Mouse (Mus musculus) limb, embryonic 14.5 days (tissue): ENCODE data around the gene Nudt17. TPM values are rescaled to one million over a fixed set of nuclear protein-coding genes. Genes with fewer than 3 reads are reported as not detected.
A peak's percentile ranks its signal among the peaks of the same experiment; 100 is the strongest.

Experiments
- ATAC-seq: fragments of 200-750 bp; cut with Nextera tagmentation; 2 replicates; pipeline ENCODE4 v1.8.0; 2017; ENCODE audit warnings: low read depth, moderate number of reproducible peaks, moderate TSS enrichment; ENCODE audit not compliant: low FRiP score
- DNase-seq: peaks from one replicate; pipeline ENCODE4 v3.0.0-alpha.2; 2015; ENCODE audit warnings: low spot score
- H3K27ac ChIP-seq: fragments of 300-500 bp; sonication (generic); replicated peaks from 2 replicates; pipeline ENCODE4 v1.5.1; 2014; ENCODE audit warnings: low read depth, mild to moderate bottlenecking, low read length, moderate library complexity, mixed read lengths
- H3K27me3 ChIP-seq: fragments of 300-500 bp; sonication (generic); 2 replicates; pipeline ENCODE4 v1.6.1; 2014; ENCODE audit warnings: low read length, mixed read lengths; ENCODE audit not compliant: control insufficient read depth, insufficient read depth
- H3K36me3 ChIP-seq: fragments of 300-500 bp; sonication (generic); 2 replicates; pipeline ENCODE4 v1.6.1; 2014; ENCODE audit warnings: mild to moderate bottlenecking, low read length, moderate library complexity, mixed read lengths; ENCODE audit not compliant: control insufficient read depth, insufficient read depth
- H3K4me1 ChIP-seq: fragments of 300-500 bp; sonication (generic); 2 replicates; pipeline ENCODE4 v1.6.1; 2014; ENCODE audit warnings: antibody characterized with exemption, low read length, mixed read lengths; ENCODE audit not compliant: control insufficient read depth, insufficient read depth
- H3K4me2 ChIP-seq: fragments of 300-500 bp; sonication (generic); replicated peaks from 2 replicates; pipeline ENCODE4 v1.6.1; 2014; ENCODE audit warnings: low read depth, mild to moderate bottlenecking, low read length, moderate library complexity; ENCODE audit not compliant: severe bottlenecking
- H3K4me3 ChIP-seq: fragments of 300-500 bp; sonication (generic); replicated peaks from 2 replicates; pipeline ENCODE4 v1.5.1; 2014; ENCODE audit warnings: low read length
- H3K9ac ChIP-seq: fragments of 300-500 bp; sonication (generic); 2 replicates; pipeline ENCODE4 v1.6.1; 2014; ENCODE audit warnings: mild to moderate bottlenecking, low read depth, low read length, moderate library complexity; ENCODE audit not compliant: severe bottlenecking
- H3K9me3 ChIP-seq: fragments of 300-500 bp; sonication (generic); 2 replicates; pipeline ENCODE4 v1.6.1; 2016; ENCODE audit warnings: low read length; ENCODE audit not compliant: control insufficient read depth
- POLR2A ChIP-seq: fragments of 200-500 bp; IDR thresholded peaks from 2 replicates; pipeline ENCODE4 v1.8.0; 2012; ENCODE audit warnings: inconsistent platforms, mild to moderate bottlenecking, moderate library complexity, borderline replicate concordance; ENCODE audit not compliant: insufficient read depth, insufficient read length; ENCODE audit errors: extremely low read depth
- WGBS: fragments of 180-500 bp; shearing (Covaris S2); extraction: QIAGEN DNeasy Blood & Tissue Kit; methylation state at CpG from one replicate; pipeline ENCODE4 v1.1.7; 2014; 5-methylcytosine and 5-hydroxymethylcytosine counted together
- polyA plus RNA-seq, 2 experiments: library from polyadenylated mRNA; depleted of rRNA in 1 of 2; stranded (reverse) in 1 of 2; unstranded in 1 of 2; fragments of >200 nt; fragmentation: Nextera tagmentation in 1 of 2; extraction: Ambion mirVana in 1 of 2; gene quantifications; 2 replicates each; pipeline versions ENCODE4 v1.2.1 to v1.2.3; 2012 to 2014

Nudt17 gene
- polyA plus RNA-seq, 2 experiments, result 8.3 to 13.5 TPM

- DNase-seq, result peak; percentile 15
- H3K36me3 ChIP-seq, result 0 out of 2 replicates have a peak, but pooled peaks cover 3% of the 10 kb centered on the region
- no peak overlapping the region for H3K4me2 ChIP-seq
- H3K4me1 ChIP-seq, result peaks cover 11% of the 10 kb centered on the region
- no peak for TF ChIP-seq POLR2A
- no peak overlapping the region; the same call in 1 of the 2 replicates for H3K9ac ChIP-seq
- ATAC-seq, result no peak
- H3K27me3 ChIP-seq, result no peaks in the 10 kb centered on the region
- H3K9me3 ChIP-seq, result no peaks in the 10 kb centered on the region
- no peak overlapping the region for H3K27ac ChIP-seq
- H3K4me3 ChIP-seq, result no peak overlapping the region
- WGBS, result 45% methylated on average over 3 of the region's 3 CpGs
Observed at GRCm38 (mm10) chr3:96729403-96729784, 21.0 kb upstream of the Nudt17 start.

GRCm38 (mm10) chr3:96728634-96729402 is 20.5 kb upstream of the Nudt17 start:
- DNase-seq (no peak), ATAC-seq (no peak)
- Histone ChIP-seq H3K27me3 (no peaks in the 10 kb centered on the region), H3K9me3 (no peaks in the 10 kb centered on the region), H3K36me3 (peaks cover 8% of the 10 kb centered on the region; the same call in 1 of the 2 replicates), H3K4me2 (peak overlapping the region; percentile 63), H3K9ac (peak overlapping the region; percentile 77), H3K4me3 (peak overlapping the region; percentile 74), H3K27ac (peak overlapping the region; percentile 65; the same call in 1 of the 2 replicates), H3K4me1 (peaks cover 11% of the 10 kb centered on the region)
- 35% methylated on average over 7 of the region's 7 CpGs for WGBS
- TF ChIP-seq POLR2A, result no peak

- no peak for TF ChIP-seq POLR2A
- Histone ChIP-seq H3K4me1 (peaks cover 11% of the 10 kb centered on the region), H3K27ac (peak overlapping the region; percentile 65), H3K4me3 (peak overlapping the region; percentile 74), H3K27me3 (no peaks in the 10 kb centered on the region), H3K4me2 (peak overlapping the region; percentile 63), H3K9ac (peak overlapping the region; percentile 77), H3K9me3 (no peaks in the 10 kb centered on the region), H3K36me3 (peaks cover 15% of the 10 kb centered on the region)
- peak; percentile 17 for ATAC-seq
- peak; percentile 12 for DNase-seq
- under 1% methylated on average over 34 of the region's 42 CpGs for WGBS
Observed at GRCm38 (mm10) chr3:96727828-96728633, 19.7 kb upstream of the Nudt17 start.

- ATAC-seq (peak; percentile 95), DNase-seq (peak; percentile 93)
- peak within 1 kb of the TSS; percentile 65 for H3K27ac ChIP-seq
- peak within 1 kb of the TSS; percentile 74 for H3K4me3 ChIP-seq
- H3K4me2 ChIP-seq, result peak within 1 kb of the TSS; percentile 63
- H3K4me1 ChIP-seq, result peaks cover 11% of the 10 kb centered on the region
- TF ChIP-seq POLR2A, result peak; percentile 25; the same call in 1 of the 2 replicates
- peaks cover 20% of the 10 kb centered on the region for H3K36me3 ChIP-seq
- no peaks in the 10 kb centered on the region for H3K9me3 ChIP-seq
- 0% methylated on average over 45 of the region's 52 CpGs for WGBS
- peak within 1 kb of the TSS; percentile 77 for H3K9ac ChIP-seq
- H3K27me3 ChIP-seq, result no peaks in the 10 kb centered on the region
Observed at GRCm38 (mm10) chr3:96727343-96727827, 19.0 kb upstream of the Nudt17 start, which contains the start of the genes Polr3c and Rnf115. TSS of gene Polr3c (minus strand) at chr3:96727628. TSS of gene Rnf115 (plus strand) at chr3:96727664.

GRCm38 (mm10) chr3:96719173-96719572 is 10.8 kb upstream of the Nudt17 start:
- DNase-seq, result peak; percentile 39
- Histone ChIP-seq H3K4me2 (no peak overlapping the region), H3K27ac (no peak overlapping the region), H3K4me1 (no peaks in the 10 kb centered on the region), H3K4me3 (no peak overlapping the region), H3K9me3 (no peaks in the 10 kb centered on the region), H3K27me3 (no peaks in the 10 kb centered on the region), H3K36me3 (peaks cover 72% of the 10 kb centered on the region), H3K9ac (no peak overlapping the region)
- no peak for TF ChIP-seq POLR2A
- 38% methylated on average over 14 of the region's 14 CpGs for WGBS
- no peak for ATAC-seq
